Comparison of ENCODE assay signal across 24 mouse cellular contexts in genomic region chr16:90426234-90426633, GRCm38 (mm10).
"Had no signal": no experiment of that assay in that cellular context is flagged by ENCODE, and none has a peak within 500 bp of the region (broad histone marks: within the 10 kb centered on the region; RNA-seq: fewer than 3 reads in every experiment).

No protein-coding gene starts in this region.

- H3K27ac ChIP-seq: heart, embryonic 10.5 days; hindbrain, embryonic 10.5 days; hindbrain, embryonic 12.5 days; hindbrain, embryonic 14.5 days; intestine, embryonic 15.5 days; limb, embryonic 13.5 days; limb, embryonic 15.5 days; liver, embryonic 12.5 days; liver, embryonic 14.5 days had no signal

- H3K36me3 ChIP-seq: intestine, embryonic 15.5 days; limb, embryonic 15.5 days; liver, embryonic 12.5 days had no signal

- H3K9me3 ChIP-seq: heart, embryonic 10.5 days; heart, embryonic 12.5 days; hindbrain, embryonic 10.5 days; hindbrain, embryonic 12.5 days; intestine, embryonic 15.5 days; limb, embryonic 13.5 days; limb, embryonic 15.5 days; liver, embryonic 12.5 days had no signal

- H3K4me3 ChIP-seq: heart, embryonic 10.5 days; heart, embryonic 12.5 days; hindbrain, embryonic 10.5 days; hindbrain, embryonic 12.5 days; intestine, embryonic 15.5 days; limb, embryonic 13.5 days; limb, embryonic 15.5 days; liver, embryonic 12.5 days had no signal

- DNase-seq: gastrocnemius, postnatal 14 days; gastrocnemius, postnatal 36 days; heart, postnatal 10 days; heart, postnatal 4 days; kidney, adult 18-20 months; kidney, adult 8-10 months; kidney, postnatal 14 days; kidney, postnatal 36 days; layer of hippocampus, adult 9-11 months; layer of hippocampus, postnatal 36 days; left cerebral cortex, postnatal 4 days had no signal

- ATAC-seq: hindbrain, embryonic 16.5 days; inflammation-experienced regulatory T-cells, adult 6 months; intestine, embryonic 15.5 days; intestine, postnatal 0 days; liver, embryonic 12.5 days had no signal

- H3K27me3 ChIP-seq: heart, embryonic 12.5 days; hindbrain, embryonic 12.5 days; intestine, embryonic 15.5 days; limb, embryonic 13.5 days; limb, embryonic 15.5 days; liver, embryonic 12.5 days had no signal
